Mouse (Mus musculus) heart, embryonic 11.5 days (tissue): ENCODE measurements around the gene Zfp712. TPM values are rescaled to one million over a fixed set of nuclear protein-coding genes. Genes with fewer than 3 reads are reported as not detected.

Experiments used
- ATAC-seq: fragments of 200-750 bp; cut with Nextera tagmentation; replicated peaks from 2 replicates; pipeline ENCODE4 v1.8.0; 2017; ENCODE audit warnings: moderate library complexity; ENCODE audit not compliant: insufficient number of reproducible peaks, low FRiP score, low TSS enrichment
- H3K27ac ChIP-seq: fragments of 300-500 bp; sonication (generic); 2 replicates; pipeline ENCODE4 v1.5.1; 2014; ENCODE audit warnings: mild to moderate bottlenecking, low read depth, low read length
- H3K27me3 ChIP-seq: fragments of 300-500 bp; sonication (generic); 2 replicates; pipeline ENCODE4 v1.6.1; 2014; ENCODE audit warnings: mild to moderate bottlenecking, low read length, mixed read lengths; ENCODE audit not compliant: control insufficient read depth, insufficient read depth
- H3K36me3 ChIP-seq: fragments of 300-500 bp; sonication (generic); 2 replicates; pipeline ENCODE4 v1.6.1; 2014; ENCODE audit warnings: mild to moderate bottlenecking, low read length, moderate library complexity, mixed read lengths; ENCODE audit not compliant: control insufficient read depth, insufficient read depth
- H3K4me1 ChIP-seq: fragments of 300-500 bp; sonication (generic); 2 replicates; pipeline ENCODE4 v1.6.1; 2014; ENCODE audit warnings: low read length; ENCODE audit not compliant: control insufficient read depth, insufficient read depth
- H3K4me2 ChIP-seq: fragments of 300-500 bp; sonication (generic); 2 replicates; pipeline ENCODE4 v1.6.1; 2014; ENCODE audit warnings: mild to moderate bottlenecking, moderate library complexity
- H3K4me3 ChIP-seq: fragments of 300-500 bp; sonication (generic); 2 replicates; pipeline ENCODE4 v1.5.1; 2014; ENCODE audit warnings: low read depth, low read length
- H3K9ac ChIP-seq: fragments of 300-500 bp; sonication (generic); 2 replicates; pipeline ENCODE4 v1.6.1; 2014; ENCODE audit warnings: mild to moderate bottlenecking, low read depth, low read length, moderate library complexity
- H3K9me3 ChIP-seq: fragments of 300-500 bp; sonication (generic); replicated peaks from 2 replicates; pipeline ENCODE4 v1.6.1; 2016; ENCODE audit warnings: low read length; ENCODE audit not compliant: control insufficient read depth
- WGBS: fragments of 180-500 bp; shearing (Covaris S2); extraction: QIAGEN DNeasy Blood & Tissue Kit; methylation state at CpG from one replicate; pipeline ENCODE4 v1.1.7; 2014; ENCODE audit not compliant: insufficient replicate concordance; 5-methylcytosine and 5-hydroxymethylcytosine counted together
- polyA plus RNA-seq: library from polyadenylated mRNA; unstranded; fragments of >200 nt; fragmentation: Nextera tagmentation; extraction: Ambion mirVana; gene quantifications from 2 replicates; pipeline ENCODE4 v1.2.1, GENCODE M21; 2014

Zfp712 gene
- polyA plus RNA-seq, 1 experiment from 2014 or later: 2.2 TPM

DNA sequence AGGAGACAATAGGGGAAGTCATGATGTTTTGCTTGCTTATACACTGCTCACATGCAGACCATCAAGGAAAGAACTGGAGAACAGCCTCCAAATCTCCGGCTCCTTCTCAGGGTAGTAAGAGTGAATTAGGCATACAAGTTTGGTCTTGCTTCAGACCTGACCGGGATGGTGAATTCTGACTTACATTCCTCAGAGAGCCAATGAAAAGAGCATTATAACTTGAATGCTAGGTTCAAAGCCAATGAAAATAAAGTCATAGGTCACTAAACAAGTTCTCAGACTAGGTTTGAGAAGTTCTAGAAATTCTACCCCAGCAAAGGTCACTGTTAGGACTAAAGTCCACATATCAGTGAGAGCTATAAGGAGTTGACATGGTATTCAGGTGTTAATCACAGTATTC lies 16.3 kb upstream of the Zfp712 start:
- ATAC-seq: no peak
- Histone ChIP-seq H3K4me3 (no peak overlapping the region), H3K4me2 (no peak overlapping the region), H3K9ac (no peak overlapping the region), H3K36me3 (peaks cover 18% of the 10 kb centered on the region), H3K27me3 (no peaks in the 10 kb centered on the region), H3K9me3 (no peaks in the 10 kb centered on the region), H3K27ac (no peak overlapping the region), H3K4me1 (0 out of 2 replicates have a peak, but pooled peaks cover 4% of the 10 kb centered on the region)
- 96% methylated on average over 2 of the region's 2 CpGs for WGBS

DNA sequence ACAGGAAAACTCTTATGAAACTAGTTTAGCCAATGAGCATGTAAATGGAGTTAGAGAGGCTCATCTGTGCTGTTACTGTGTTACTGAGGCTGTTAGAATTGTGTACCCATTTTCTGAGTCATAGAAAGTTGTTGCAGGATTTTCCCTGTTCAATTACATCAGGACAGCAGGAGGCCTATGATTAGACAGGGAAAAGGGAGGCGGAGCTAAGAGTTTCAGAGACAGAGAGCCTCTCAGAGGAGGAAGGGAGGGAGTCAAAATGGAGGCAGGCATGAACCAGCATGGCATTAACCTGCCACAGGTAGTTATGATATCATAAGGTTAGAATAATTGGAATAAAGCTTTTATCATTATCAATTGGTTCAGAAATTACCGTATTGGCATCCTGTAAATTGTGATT lies 11.8 kb upstream of the Zfp712 start:
- peaks cover 42% of the 10 kb centered on the region for H3K36me3 ChIP-seq
- H3K27ac ChIP-seq: no peak overlapping the region
- 83% methylated on average over 2 of the region's 2 CpGs for WGBS

DNA sequence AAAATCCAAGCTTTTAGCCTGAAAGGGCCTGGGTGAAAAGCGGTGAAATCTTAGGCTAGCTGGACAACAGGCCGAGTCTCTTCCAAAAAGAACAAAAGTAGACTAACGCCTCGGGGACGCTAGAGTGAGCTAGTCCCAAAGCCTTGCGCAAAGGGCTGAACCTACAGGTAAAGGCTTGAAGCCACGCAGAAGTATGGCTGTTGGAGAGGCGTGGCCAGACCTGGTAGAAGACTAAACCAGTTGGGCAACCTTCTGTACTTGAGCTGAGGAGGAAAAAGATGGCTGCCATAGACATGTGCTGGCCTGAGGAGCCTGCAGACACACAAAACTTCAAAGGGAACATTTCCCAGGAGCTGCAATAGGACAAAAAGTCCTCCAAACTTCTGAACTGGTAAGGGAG lies 4.4 kb upstream of the Zfp712 start:
- H3K36me3 ChIP-seq: peaks cover 15% of the 10 kb centered on the region
- no peak overlapping the region for H3K4me3 ChIP-seq
- H3K4me2 ChIP-seq: no peak overlapping the region
- no peak overlapping the region for H3K27ac ChIP-seq
- ATAC-seq: no peak
- 86% methylated on average over 8 of the region's 8 CpGs for WGBS
- no peak overlapping the region for H3K9ac ChIP-seq
- H3K9me3 ChIP-seq: peaks cover 6% of the 10 kb centered on the region
- H3K4me1 ChIP-seq: no peaks in the 10 kb centered on the region
- no peaks in the 10 kb centered on the region for H3K27me3 ChIP-seq

More for the DNA sequence above, 11.8 kb upstream of the Zfp712 start:
- Histone ChIP-seq H3K4me2 (no peak overlapping the region), H3K4me3 (no peak overlapping the region), H3K9me3 (peaks cover 8% of the 10 kb centered on the region), H3K27me3 (no peaks in the 10 kb centered on the region), H3K9ac (no peak overlapping the region), H3K4me1 (no peaks in the 10 kb centered on the region)
- no peak for ATAC-seq

DNA sequence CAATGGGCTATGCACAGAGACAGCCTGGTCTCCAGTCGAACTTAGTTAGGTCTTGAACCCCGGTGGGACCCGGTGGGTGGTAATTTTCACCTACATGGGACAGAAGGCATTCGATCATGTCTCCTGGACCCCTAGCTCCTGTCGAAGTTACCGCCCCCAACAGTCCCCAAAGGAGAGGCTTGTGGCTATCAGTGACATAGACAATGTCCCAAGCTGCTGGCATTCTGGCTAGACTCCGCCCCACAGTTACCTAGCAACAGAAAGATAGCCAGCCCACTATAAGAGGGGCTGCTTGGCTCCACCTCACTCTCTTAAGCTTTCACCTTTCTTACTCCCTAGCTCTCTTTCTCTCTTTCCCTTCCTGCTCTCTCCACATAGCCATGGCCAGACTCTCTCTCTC lies 1.5 kb upstream of the Zfp712 start:
- Histone ChIP-seq H3K4me2 (no peak overlapping the region; the same call in 1 of the 2 replicates), H3K36me3 (no peaks in the 10 kb centered on the region), H3K4me3 (no peak overlapping the region), H3K27ac (no peak overlapping the region), H3K4me1 (peaks cover 3% of the 10 kb centered on the region; the same call in 1 of the 2 replicates), H3K27me3 (no peaks in the 10 kb centered on the region), H3K9ac (no peak overlapping the region), H3K9me3 (0 out of 2 replicates have a peak, but pooled peaks cover 2% of the 10 kb centered on the region)
- WGBS: 36% methylated on average over 7 of the region's 7 CpGs
- ATAC-seq: no peak

DNA sequence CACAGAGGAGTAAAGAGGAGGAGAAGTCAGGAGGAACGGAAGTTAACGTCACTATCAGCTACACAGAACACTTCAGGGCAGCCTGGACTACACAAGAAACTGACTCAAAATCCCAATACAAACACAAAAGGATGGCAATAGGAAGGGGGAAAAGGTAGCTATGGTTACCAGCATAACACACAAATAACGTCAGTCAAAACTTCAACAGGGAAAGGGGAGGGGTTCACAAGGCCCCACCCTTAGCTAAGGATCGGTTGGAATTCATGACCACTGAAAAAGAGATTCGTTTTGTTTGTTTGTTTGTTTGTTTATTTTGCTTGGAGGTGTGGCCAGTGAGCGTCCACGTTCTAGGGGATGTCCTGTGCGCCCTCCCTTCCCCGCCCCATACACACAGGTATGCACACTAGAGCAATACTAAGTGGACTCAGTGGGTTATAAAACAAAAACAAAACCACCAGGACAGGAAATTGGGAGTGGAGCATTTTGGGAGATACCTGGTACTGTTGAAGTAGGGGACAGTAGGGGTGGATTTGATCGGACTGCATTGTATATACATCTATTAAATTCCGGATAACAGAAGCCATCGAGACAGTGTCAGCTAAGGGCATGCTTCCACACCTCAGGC lies 697 bp downstream of the Zfp712 start:
- WGBS: 4% methylated on average over 12 of the region's 12 CpGs
- no peak for ATAC-seq
- peak overlapping the region; percentile 87; the same call in 1 of the 2 replicates for H3K27ac ChIP-seq

More for the DNA sequence above, 697 bp downstream of the Zfp712 start:
- peak overlapping the region; percentile 74 for H3K9ac ChIP-seq
- peak overlapping the region; percentile 86 for H3K4me2 ChIP-seq
- no peaks in the 10 kb centered on the region for H3K9me3 ChIP-seq
- no peaks in the 10 kb centered on the region for H3K27me3 ChIP-seq
- H3K4me3 ChIP-seq: peak overlapping the region; percentile 71
- peaks cover 3% of the 10 kb centered on the region; the same call in 1 of the 2 replicates for H3K4me1 ChIP-seq
- no peaks in the 10 kb centered on the region for H3K36me3 ChIP-seq

Other genes with a start within 250 kb of the Zfp712 start
- gene Gm10767, start 156.3 kb downstream of the Zfp712 start, polyA plus RNA-seq: 0.92 and 1.3 TPM in 2 replicates
- 4.2 and 4.5 TPM in 2 replicates for gene Zfp708, start 36.8 kb upstream of the Zfp712 start, polyA plus RNA-seq
- gene Gm28557, start 47.4 kb upstream of the Zfp712 start, polyA plus RNA-seq: 1.1 and 2.2 TPM in 2 replicates
- 0.37 and 0.87 TPM in 2 replicates for gene Rslcan18, start 55.1 kb upstream of the Zfp712 start, polyA plus RNA-seq
- 1.7 and 1.8 TPM in 2 replicates for gene Zfp759, start 60.5 kb upstream of the Zfp712 start, polyA plus RNA-seq
- 3.6 and 4.0 TPM in 2 replicates for gene Rsl1, start 112.0 kb upstream of the Zfp712 start, polyA plus RNA-seq
- gene Zfp455, start 133.3 kb upstream of the Zfp712 start, polyA plus RNA-seq: 0.73 and 1.6 TPM in 2 replicates
- 1.3 and 1.9 TPM in 2 replicates for gene Zfp458, start 217.3 kb upstream of the Zfp712 start, polyA plus RNA-seq
- 0.46 TPM in 1 of 2 replicates, not detected in the other for gene Zfp457, start 245.3 kb upstream of the Zfp712 start, polyA plus RNA-seq